Mouse (Mus musculus): ENCODE data around the gene Adamts7. TPM values are rescaled to one million over a fixed set of nuclear protein-coding genes. Genes with fewer than 3 reads are reported as not detected.

The Adamts7 gene
- total RNA-seq, 2 experiments from 2014 or later, result 0.41 to 0.59 TPM

DNA sequence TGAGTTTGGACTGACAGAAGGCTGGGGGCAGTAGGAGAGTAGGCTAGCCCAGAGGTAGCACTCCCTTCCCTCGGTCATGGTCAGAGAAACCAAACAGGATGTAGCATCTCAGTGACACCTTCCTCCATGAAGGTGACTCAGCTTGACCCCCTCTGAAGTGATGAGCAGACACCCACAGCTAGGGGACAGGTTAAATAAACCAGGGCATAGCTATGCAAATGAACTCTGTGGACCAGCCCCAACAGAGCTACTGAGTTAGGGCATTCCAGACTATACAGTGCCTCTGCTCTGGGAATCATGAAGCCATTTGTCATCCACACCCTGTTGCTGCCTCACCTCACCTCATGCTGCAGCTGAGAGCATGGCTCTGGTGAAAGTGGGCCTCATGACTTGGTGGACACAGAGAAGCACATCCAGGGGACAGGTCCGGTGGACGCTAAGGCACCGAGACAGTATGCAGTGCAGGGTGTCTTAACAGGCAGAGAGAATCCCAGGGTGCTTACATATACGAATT, 71.1 kb downstream of the Adamts7 start:
- H3K27ac ChIP-seq, result no peak overlapping the region
- intact Hi-C loops (cut with DNase I), result loop anchor here (5.0 kb wide), 1 partner anchor 38 kb away; the partner anchor contains the start of gene Tbc1d2b

DNA sequence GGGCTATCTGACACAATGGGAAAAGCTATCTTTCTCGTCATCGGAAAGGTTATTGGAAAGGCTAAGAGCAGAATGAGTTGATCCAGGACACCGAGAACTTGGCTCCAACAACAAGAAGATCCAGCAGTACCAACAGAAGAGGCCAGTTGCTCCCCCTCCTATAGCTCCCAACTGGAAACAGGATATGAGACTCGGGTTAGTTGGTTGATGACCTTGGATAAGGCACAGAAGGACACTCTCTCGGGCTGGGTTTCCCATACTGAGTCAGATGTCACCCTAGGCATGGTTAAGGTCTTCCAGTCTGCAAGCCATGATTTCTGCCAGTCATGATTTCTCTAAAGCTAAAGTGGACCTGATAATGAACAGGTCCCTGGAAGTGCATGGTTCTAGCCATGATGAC, 71.9 kb downstream of the Adamts7 start:
- intact Hi-C loops (cut with DNase I), result loop anchor here (5.0 kb wide), 1 partner anchor 38 kb away; the partner anchor contains the start of gene Tbc1d2b

More for the DNA sequence above, 71.1 kb downstream of the Adamts7 start:
- H3K4me3 ChIP-seq, result no peak overlapping the region
- TF ChIP-seq CTCF (IDR thresholded peaks at IDR 0.05), result no peak
- no peak for DNase-seq

DNA sequence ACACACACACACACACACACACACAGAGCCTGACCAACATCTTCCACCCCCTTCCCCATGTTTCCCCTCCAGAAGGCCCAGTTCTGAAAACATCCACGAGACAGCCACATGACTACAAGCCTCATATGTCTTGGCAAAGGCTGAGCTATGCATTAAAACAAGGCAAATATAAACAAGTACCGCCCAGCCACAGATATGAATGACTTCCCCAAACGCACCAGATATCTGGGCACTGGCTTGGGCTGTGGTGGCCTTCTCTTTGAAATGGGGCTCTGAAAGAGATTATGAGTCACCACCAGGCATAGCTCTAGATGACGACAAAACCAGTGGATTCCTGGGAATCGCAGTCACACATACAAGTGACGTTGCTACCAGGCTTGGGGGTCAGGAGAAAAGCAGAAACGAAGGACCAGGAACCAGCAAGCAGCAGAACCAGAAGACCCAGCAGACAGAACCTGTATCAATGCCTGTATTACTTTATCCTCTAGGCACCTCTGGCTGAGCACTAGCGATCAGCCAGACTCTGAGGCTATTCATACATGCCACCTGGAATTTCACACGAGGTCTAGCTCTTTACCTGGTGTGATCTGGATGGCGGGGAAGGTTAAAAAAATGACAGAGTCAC, 72.5 kb downstream of the Adamts7 start:
- no peak overlapping the region for H3K27ac ChIP-seq
- DNase-seq, result no peak
- intact Hi-C loops (cut with DNase I), result no loop called here
- no peak overlapping the region for H3K4me3 ChIP-seq
- TF ChIP-seq CTCF (IDR thresholded peaks at IDR 0.05), result no peak

More for the DNA sequence above, 71.9 kb downstream of the Adamts7 start:
- H3K27ac ChIP-seq, result no peak overlapping the region
- no peak for TF ChIP-seq CTCF (IDR thresholded peaks at IDR 0.05)
- DNase-seq, result no peak
- no peak overlapping the region for H3K4me3 ChIP-seq

DNA sequence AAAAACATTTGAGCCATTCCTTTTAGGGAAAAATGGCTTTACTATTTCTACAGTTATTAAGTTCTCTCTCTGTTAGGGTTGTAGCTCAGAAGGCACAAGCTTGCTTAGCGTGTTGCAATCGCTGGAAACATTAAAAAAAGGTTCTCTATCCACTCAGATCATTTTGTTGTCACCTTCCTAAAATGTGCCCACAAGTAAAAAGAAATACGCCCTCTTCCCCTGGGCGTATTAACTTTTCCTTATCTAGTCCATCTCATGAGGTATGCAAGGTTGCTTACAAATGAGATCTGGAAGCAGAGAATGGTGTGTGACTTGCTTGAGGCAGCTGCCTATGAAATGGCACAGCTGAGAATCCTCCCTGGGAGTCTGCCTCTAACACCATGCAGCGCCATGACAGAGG, 73.9 kb downstream of the Adamts7 start:
- TF ChIP-seq CTCF (IDR thresholded peaks at IDR 0.05), result no peak
- intact Hi-C loops (cut with DNase I), result no loop called here
- no peak for DNase-seq
- no peak overlapping the region for H3K4me3 ChIP-seq
- no peak overlapping the region for H3K27ac ChIP-seq

DNA sequence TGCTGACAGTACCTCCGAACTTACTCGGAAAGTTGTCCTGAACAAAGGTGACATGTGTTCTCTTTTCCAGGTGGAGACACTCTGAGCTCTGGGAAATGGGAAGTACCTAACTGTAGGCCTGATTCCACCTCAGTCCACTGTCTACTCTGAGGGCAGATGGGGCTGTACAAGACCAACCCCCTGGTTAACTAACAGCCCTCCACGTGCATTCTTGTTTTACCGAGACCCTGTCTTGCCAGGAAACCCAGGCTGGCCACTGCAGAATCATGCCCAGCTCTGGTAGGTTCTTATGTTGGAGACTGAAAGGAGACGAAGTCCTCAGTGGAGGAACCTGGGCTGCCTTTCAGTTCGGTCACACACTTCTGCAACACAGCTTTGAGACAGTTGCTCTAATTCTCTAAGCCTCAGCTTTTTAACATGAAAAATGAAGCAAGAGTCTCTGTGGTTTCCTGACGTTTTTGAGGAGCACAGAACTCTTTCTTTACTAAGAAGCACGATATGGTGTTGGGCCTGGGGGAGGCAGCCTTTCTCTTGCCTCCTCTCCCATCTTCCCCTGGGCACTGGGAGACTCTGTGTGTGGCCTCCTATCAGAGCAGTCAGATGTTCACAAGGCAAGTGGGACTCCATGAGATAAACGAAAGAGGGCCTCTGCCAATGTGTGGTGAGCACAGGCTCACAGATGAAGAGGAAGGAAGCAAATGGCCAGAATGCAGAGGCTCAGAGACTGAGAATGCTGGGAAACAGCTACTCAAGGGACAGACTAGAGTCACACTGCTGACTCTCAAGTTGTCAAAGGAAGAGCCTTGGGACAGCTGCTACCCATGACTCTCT, 74.6 kb downstream of the Adamts7 start:
- no peak for TF ChIP-seq CTCF (IDR thresholded peaks at IDR 0.05)
- Histone ChIP-seq H3K27ac (no peak overlapping the region), H3K4me3 (no peak overlapping the region)
- intact Hi-C loops (cut with DNase I), result no loop called here
- DNase-seq, result no peak

DNA sequence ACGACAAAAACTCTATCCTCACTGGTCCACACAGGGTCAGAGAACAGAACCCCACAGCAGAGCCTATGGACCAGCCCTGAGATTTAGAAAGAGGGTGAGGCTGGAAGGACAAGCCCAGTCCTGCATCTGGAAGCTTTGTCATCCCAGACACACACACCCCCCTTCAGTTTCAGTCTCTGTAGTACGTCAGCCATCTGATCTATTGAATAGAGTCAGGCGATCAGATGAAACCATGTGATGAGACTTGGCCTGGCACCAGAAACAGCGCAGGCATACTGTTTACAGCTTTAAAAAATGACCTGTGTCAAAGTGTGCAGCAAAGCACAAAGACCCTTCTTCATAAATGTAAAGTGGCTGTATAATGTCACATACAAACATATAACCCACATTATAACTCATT, 77.7 kb downstream of the Adamts7 start:
- DNase-seq, result no peak
- H3K4me3 ChIP-seq, result no peak overlapping the region
- intact Hi-C loops (cut with DNase I), result no loop called here
- TF ChIP-seq CTCF (IDR thresholded peaks at IDR 0.05), result no peak
- no peak overlapping the region for H3K27ac ChIP-seq

DNA sequence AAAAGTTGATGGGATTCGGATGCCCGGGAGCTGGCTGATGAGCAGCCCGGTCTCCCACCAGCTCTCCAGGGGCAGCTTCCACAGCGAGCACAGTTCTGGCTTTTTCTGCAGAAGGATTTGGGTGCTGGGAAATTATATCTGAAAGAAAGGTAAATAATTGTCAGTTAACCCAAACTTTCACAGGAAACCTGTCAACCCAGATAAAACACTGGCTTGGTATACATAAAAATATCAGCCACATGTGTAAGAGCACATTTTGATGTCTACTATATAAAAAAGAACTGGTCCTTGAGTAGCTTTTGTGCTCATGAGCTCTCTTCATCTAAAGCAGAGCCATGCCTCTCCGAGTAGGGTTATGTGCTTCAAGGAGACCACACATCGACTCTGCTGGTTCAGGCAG, 78.2 kb downstream of the Adamts7 start:
- intact Hi-C loops (cut with DNase I), result no loop called here
- H3K27ac ChIP-seq, result no peak overlapping the region
- no peak for DNase-seq
- no peak for TF ChIP-seq CTCF (IDR thresholded peaks at IDR 0.05)
- no peak overlapping the region for H3K4me3 ChIP-seq

DNA sequence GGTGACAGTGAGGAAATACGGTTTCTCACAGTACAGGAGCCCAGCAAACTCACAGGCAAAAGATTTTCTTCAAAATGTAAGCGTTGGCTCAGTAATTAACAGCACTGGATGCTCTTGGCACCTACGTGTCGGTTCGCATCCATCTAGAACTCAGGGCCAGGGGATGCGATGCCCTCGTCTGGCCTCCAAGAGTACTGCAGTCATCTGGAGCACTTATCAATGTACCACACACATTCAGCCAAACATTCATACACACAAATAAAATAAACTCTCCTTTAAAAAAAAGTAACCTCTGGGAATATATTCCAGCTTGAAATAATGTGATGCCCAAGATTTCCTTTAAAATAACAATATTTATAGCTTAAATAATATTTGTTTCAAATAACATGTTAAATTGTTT, 78.7 kb downstream of the Adamts7 start:
- no peak for DNase-seq
- Histone ChIP-seq H3K4me3 (no peak overlapping the region), H3K27ac (no peak overlapping the region)
- peak; percentile 53 for TF ChIP-seq CTCF (IDR thresholded peaks at IDR 0.05)
- intact Hi-C loops (cut with DNase I), result no loop called here

DNA sequence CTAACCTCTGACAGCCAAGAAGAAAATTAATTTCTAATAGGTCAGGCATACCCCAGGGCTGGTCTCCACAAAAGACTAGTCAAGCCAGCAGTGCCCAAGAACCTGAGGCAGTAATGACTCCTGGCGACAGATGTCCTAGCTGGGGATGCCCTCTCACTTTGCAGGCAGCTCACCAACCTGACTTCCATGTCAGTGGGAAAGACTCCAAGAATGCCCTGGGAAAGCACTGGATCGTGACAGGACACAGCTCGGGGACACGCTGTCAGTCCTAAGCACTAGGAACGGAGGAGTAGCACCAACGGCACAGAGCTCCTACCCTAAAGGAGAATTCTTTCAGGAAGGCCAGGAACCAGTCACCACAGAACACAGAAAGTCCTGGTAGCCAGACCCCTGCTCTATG, 79.4 kb downstream of the Adamts7 start:
- H3K27ac ChIP-seq, result no peak overlapping the region
- TF ChIP-seq CTCF (IDR thresholded peaks at IDR 0.05), result no peak
- H3K4me3 ChIP-seq, result no peak overlapping the region
- no peak for DNase-seq
- intact Hi-C loops (cut with DNase I), result no loop called here

DNA sequence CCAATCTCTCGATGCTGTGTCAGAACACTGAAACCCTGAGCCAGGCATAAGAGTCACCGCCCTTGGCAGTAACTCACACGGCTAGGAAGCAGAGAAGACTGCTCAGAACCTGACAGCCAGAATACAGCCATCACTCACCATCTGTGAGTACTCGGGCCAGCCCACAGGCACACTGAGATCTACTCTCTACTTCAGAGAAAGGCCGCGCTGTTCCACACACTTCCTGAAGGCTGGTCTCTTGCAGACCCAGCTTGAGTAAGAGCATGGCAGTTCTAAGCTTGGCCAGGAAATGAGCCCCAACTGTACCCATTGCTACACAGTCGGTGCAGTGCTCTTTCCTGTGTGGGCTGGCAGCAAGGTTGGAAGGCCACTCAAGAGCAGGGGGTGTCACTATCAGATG, 80.0 kb downstream of the Adamts7 start:
- intact Hi-C loops (cut with DNase I), result no loop called here
- no peak for TF ChIP-seq CTCF (IDR thresholded peaks at IDR 0.05)
- no peak for DNase-seq
- H3K4me3 ChIP-seq, result no peak overlapping the region
- H3K27ac ChIP-seq, result no peak overlapping the region

DNA sequence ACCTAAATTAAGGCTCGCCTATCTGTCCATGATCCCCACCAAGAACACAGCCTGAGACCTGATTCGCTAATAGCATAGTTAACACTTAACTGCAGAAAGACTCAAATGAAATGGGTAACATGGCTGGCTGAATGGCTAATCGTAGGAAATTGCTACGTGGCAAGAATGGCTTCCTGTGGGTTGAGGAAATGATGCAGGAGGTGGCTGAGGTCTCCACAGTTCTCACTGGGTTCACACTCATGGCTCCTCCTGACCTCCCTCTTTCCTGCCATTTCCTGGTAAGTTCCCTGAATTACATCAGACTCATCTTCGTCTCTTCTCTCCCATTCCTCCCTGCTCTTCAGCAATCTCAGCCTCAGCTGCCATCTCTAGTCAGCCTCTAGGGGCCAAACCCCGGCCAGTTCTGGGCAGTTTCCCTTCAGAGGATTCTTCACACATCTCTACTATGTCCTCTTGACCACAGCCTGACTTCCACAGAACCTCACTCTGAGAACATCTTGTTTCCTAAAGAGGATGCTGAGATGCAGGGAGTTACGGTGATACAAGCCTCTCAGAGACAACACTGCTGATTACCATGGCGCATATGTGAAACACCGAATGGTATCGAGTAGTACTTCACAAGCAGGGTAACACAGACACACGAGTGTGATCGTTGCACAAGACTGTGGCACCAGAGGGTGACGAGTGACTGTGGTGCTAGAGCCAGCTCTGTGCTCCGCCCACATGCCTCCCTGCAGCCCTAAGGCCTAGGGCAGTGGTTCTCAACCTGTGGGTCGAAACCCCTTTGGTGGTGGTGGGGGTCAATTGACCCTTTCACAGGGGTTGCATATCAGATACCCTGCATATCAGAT, 81.7 kb downstream of the Adamts7 start:
- no peak overlapping the region for H3K27ac ChIP-seq
- intact Hi-C loops (cut with DNase I), result no loop called here
- no peak for TF ChIP-seq CTCF (IDR thresholded peaks at IDR 0.05)
- no peak for DNase-seq
- H3K4me3 ChIP-seq, result no peak overlapping the region

DNA sequence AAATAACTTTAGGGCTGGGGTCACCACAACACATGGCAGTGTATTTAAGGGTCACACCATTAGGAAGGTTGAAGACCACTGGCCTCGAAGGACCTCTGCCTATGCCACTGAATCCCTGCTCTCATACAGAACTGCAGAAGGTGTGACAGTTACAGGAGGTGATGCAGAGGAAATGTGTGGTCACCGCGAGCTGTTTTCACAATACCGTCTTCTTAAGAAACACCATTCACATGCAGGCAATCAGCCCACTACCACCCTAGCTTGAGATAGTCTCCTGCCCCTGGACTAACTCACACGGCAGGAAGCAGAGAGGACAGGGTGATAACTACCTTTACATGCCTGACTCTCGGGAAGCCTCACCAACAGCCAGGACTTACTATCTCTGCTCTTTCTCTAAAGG, 82.3 kb downstream of the Adamts7 start:
- H3K4me3 ChIP-seq, result no peak overlapping the region
- no peak for TF ChIP-seq CTCF (IDR thresholded peaks at IDR 0.05)
- intact Hi-C loops (cut with DNase I), result no loop called here
- H3K27ac ChIP-seq, result no peak overlapping the region
- DNase-seq, result no peak

Measured in gastrocnemius, adult 2 months (tissue).